Mouse (Mus musculus): ENCODE results near the gene Olfr1471.
"Not testable (repeated sequence)": the region's sequence is repeated elsewhere in the genome, so short reads cannot be mapped to it uniquely, and the experiment has no call there.

GRCm38 (mm10) chr19:13469265-13469664 lies 26.1 kb downstream of the Olfr1471 start, which contains the start of gene Olfr1474:
- TF ChIP-seq CTCF (IDR thresholded peaks at IDR 0.05); EP300 (IDR thresholded peaks at IDR 0.05; ENCODE audit: insufficient read depth, low read depth, low read length); POLR2A (IDR thresholded peaks at IDR 0.05; ENCODE audit: insufficient read depth, low read depth, low read length): not testable (repeated sequence)
